Mouse (Mus musculus) lung, embryonic 16.5 days (tissue): ENCODE measurements around the gene Nrxn3. TPM values are rescaled to one million over a fixed set of nuclear protein-coding genes. Genes with fewer than 3 reads are reported as not detected.

Experiments
- ATAC-seq: fragments of 200-750 bp; cut with Nextera tagmentation; 2 replicates; pipeline ENCODE4 v1.8.0; 2017; ENCODE audit warnings: low read depth, mild to moderate bottlenecking, moderate library complexity
- H3K27ac ChIP-seq: fragments of 300-500 bp; sonication (generic); 2 replicates; pipeline ENCODE4 v1.5.1; 2014; ENCODE audit warnings: mild to moderate bottlenecking, control low read depth, low read length
- H3K27me3 ChIP-seq: fragments of 300-500 bp; sonication (generic); 2 replicates; pipeline ENCODE4 v1.6.1; 2014; ENCODE audit warnings: low read depth, low read length, mixed read lengths; ENCODE audit not compliant: control insufficient read depth, insufficient read depth
- H3K36me3 ChIP-seq: fragments of 300-500 bp; sonication (generic); 2 replicates; pipeline ENCODE4 v1.6.1; 2014; ENCODE audit warnings: low read length; ENCODE audit not compliant: control insufficient read depth, insufficient read depth
- H3K4me1 ChIP-seq: fragments of 300-500 bp; sonication (generic); replicated peaks from 2 replicates; pipeline ENCODE4 v1.6.1; 2014; ENCODE audit warnings: low read length, mixed read lengths; ENCODE audit not compliant: control insufficient read depth, insufficient read depth
- H3K4me2 ChIP-seq: fragments of 300-500 bp; sonication (generic); 2 replicates; pipeline ENCODE4 v1.6.1; 2014; ENCODE audit warnings: low read depth, low read length, control low read depth
- H3K4me3 ChIP-seq: fragments of 300-500 bp; sonication (generic); 2 replicates; pipeline ENCODE4 v1.5.1; 2014; ENCODE audit warnings: mild to moderate bottlenecking, low read length, control low read depth
- H3K9ac ChIP-seq: fragments of 300-500 bp; sonication (generic); 2 replicates; pipeline ENCODE4 v1.6.1; 2014; ENCODE audit warnings: low read length, control low read depth
- H3K9me3 ChIP-seq: fragments of 300-500 bp; sonication (generic); 2 replicates; pipeline ENCODE4 v1.6.1; 2016; ENCODE audit warnings: low read length; ENCODE audit not compliant: control insufficient read depth
- WGBS: fragments of 180-500 bp; shearing (Covaris S2); extraction: QIAGEN DNeasy Blood & Tissue Kit; methylation state at CpG from one replicate; pipeline ENCODE4 v1.1.7; 2014; 5-methylcytosine and 5-hydroxymethylcytosine counted together
- polyA plus RNA-seq: library from polyadenylated mRNA; unstranded; fragments of >200 nt; fragmentation: Nextera tagmentation; extraction: Ambion mirVana; gene quantifications from 2 replicates; pipeline ENCODE4 v1.2.1, GENCODE M21; 2015

The Nrxn3 gene
- polyA plus RNA-seq, 1 experiment from 2014 or later, result 3.1 TPM

GRCm38 (mm10) chr12:89211608-89212007, 488.9 kb downstream of the Nrxn3 start:
- no peak for ATAC-seq
- Histone ChIP-seq H3K4me3 (no peak overlapping the region), H3K27me3 (no peaks in the 10 kb centered on the region), H3K4me2 (no peak overlapping the region), H3K4me1 (no peaks in the 10 kb centered on the region), H3K9ac (no peak overlapping the region), H3K27ac (no peak overlapping the region), H3K36me3 (no peaks in the 10 kb centered on the region), H3K9me3 (no peaks in the 10 kb centered on the region)
- WGBS, result 33% methylated on average over 2 of the region's 2 CpGs

- Histone ChIP-seq H3K4me1 (no peaks in the 10 kb centered on the region), H3K27me3 (no peaks in the 10 kb centered on the region), H3K27ac (no peak overlapping the region), H3K4me3 (no peak overlapping the region), H3K36me3 (no peaks in the 10 kb centered on the region), H3K9ac (no peak overlapping the region), H3K9me3 (no peaks in the 10 kb centered on the region), H3K4me2 (no peak overlapping the region)
- 14% methylated on average over 1 of the region's 1 CpGs for WGBS
- peak; percentile 82 for ATAC-seq
Observed at GRCm38 (mm10) chr12:89239826-89240225, 517.1 kb downstream of the Nrxn3 start.

GRCm38 (mm10) chr12:89241554-89241953, 518.9 kb downstream of the Nrxn3 start:
- no peak overlapping the region for H3K4me3 ChIP-seq
- H3K9ac ChIP-seq, result no peak overlapping the region
- ATAC-seq, result no peak
- no peak overlapping the region for H3K4me2 ChIP-seq
- H3K27me3 ChIP-seq, result no peaks in the 10 kb centered on the region
- H3K27ac ChIP-seq, result no peak overlapping the region
- no peaks in the 10 kb centered on the region for H3K4me1 ChIP-seq
- H3K36me3 ChIP-seq, result no peaks in the 10 kb centered on the region
- no peaks in the 10 kb centered on the region for H3K9me3 ChIP-seq

- ATAC-seq, result no peak
- H3K4me3 ChIP-seq, result no peak overlapping the region
- 26% methylated on average over 1 of the region's 1 CpGs for WGBS
- H3K27ac ChIP-seq, result no peak overlapping the region
- H3K4me1 ChIP-seq, result no peaks in the 10 kb centered on the region
- no peak overlapping the region for H3K9ac ChIP-seq
- H3K4me2 ChIP-seq, result no peak overlapping the region
- no peaks in the 10 kb centered on the region for H3K36me3 ChIP-seq
- no peaks in the 10 kb centered on the region for H3K27me3 ChIP-seq
- no peaks in the 10 kb centered on the region for H3K9me3 ChIP-seq
Observed at GRCm38 (mm10) chr12:89242476-89242875, 519.8 kb downstream of the Nrxn3 start.

DNA sequence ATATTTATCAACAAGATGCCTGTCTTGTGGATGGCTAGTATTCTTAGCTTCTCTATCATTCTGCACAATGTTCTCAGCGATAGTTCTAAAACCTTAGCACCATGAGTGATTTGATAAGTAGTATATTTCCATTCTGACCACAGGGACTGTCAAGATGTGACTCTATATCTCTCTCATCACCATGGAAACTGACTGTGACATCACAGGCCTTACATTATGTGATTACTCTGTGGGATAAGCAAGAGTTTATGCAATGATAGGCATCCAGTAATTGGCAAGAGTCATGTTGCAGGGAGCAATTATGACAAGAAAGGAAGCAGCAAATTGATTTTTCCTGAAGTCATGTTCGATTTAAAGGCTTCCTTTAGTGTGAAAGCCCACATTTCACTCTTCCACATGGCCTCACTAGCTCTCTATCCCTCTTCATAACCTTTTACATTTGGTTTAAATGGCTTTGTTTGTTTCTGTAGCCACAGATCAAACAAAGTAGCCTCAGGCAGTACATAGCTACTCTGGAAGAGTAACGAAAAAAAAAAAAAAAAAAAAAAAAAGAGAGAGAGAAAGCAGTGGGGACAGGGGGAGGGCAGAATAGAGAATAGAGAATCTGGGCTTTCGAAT, 532.7 kb downstream of the Nrxn3 start:
- H3K4me1 ChIP-seq, result no peaks in the 10 kb centered on the region
- no peaks in the 10 kb centered on the region for H3K9me3 ChIP-seq
- no peaks in the 10 kb centered on the region for H3K36me3 ChIP-seq
- whole genome bisulfite sequencing, result 62% methylated on average over 4 of the region's 4 CpGs
- no peak for ATAC-seq
- no peak overlapping the region for H3K4me2 ChIP-seq
- no peak overlapping the region for H3K9ac ChIP-seq
- H3K27me3 ChIP-seq, result no peaks in the 10 kb centered on the region
- no peak overlapping the region for H3K4me3 ChIP-seq
- H3K27ac ChIP-seq, result no peak overlapping the region

GRCm38 (mm10) chr12:89258879-89259278, 536.2 kb downstream of the Nrxn3 start:
- no peaks in the 10 kb centered on the region for H3K9me3 ChIP-seq
- no peak overlapping the region for H3K4me2 ChIP-seq
- ATAC-seq, result no peak
- no peaks in the 10 kb centered on the region for H3K4me1 ChIP-seq
- no peaks in the 10 kb centered on the region for H3K36me3 ChIP-seq
- 86% methylated on average over 3 of the region's 3 CpGs for WGBS
- no peak overlapping the region for H3K27ac ChIP-seq
- no peak overlapping the region for H3K4me3 ChIP-seq
- no peak overlapping the region for H3K9ac ChIP-seq
- H3K27me3 ChIP-seq, result no peaks in the 10 kb centered on the region

DNA sequence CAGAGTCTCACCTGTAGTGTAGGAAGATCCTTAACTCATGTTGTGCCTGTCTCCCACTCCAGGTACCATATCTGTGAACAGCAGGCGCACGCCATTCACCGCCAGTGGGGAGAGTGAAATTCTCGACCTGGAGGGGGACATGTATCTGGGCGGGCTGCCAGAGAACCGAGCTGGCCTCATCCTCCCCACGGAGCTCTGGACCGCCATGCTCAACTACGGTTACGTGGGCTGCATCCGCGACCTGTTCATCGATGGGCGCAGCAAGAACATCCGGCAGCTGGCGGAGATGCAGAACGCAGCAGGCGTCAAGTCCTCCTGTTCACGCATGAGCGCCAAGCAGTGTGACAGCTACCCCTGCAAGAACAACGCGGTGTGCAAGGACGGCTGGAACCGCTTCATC, 537.4 kb downstream of the Nrxn3 start:
- no peak overlapping the region for H3K9ac ChIP-seq
- no peaks in the 10 kb centered on the region for H3K27me3 ChIP-seq
- no peaks in the 10 kb centered on the region for H3K4me1 ChIP-seq
- H3K27ac ChIP-seq, result no peak overlapping the region
- no peak overlapping the region for H3K4me2 ChIP-seq
- WGBS, result 82% methylated on average over 24 of the region's 24 CpGs
- no peaks in the 10 kb centered on the region for H3K9me3 ChIP-seq
- H3K4me3 ChIP-seq, result no peak overlapping the region
- no peak for ATAC-seq
- H3K36me3 ChIP-seq, result no peaks in the 10 kb centered on the region

DNA sequence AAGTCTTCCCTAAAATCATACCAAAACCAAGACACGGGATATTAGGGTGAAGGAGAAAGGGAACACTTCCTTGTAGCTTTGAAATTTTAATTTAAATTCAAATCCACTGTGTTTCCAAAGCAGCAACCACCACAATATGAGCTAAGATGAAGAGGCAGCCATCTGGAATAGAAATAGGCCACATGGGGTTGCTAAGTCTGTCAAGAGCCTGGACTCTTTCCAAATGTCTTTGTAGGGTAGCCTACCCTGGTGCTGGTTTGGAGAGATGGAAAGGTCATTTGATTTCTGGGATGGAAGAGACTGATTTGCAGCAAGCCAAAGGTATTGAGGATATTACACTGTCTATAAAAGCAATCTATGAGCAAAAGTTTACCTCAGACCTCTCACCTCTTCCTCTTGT, 539.6 kb downstream of the Nrxn3 start:
- Histone ChIP-seq H3K9ac (no peak overlapping the region), H3K4me2 (no peak overlapping the region), H3K36me3 (no peaks in the 10 kb centered on the region), H3K4me3 (no peak overlapping the region), H3K4me1 (no peaks in the 10 kb centered on the region), H3K27me3 (no peaks in the 10 kb centered on the region), H3K9me3 (no peaks in the 10 kb centered on the region), H3K27ac (no peak overlapping the region)
- WGBS, result 66% methylated on average over 1 of the region's 1 CpGs
- ATAC-seq, result no peak

DNA sequence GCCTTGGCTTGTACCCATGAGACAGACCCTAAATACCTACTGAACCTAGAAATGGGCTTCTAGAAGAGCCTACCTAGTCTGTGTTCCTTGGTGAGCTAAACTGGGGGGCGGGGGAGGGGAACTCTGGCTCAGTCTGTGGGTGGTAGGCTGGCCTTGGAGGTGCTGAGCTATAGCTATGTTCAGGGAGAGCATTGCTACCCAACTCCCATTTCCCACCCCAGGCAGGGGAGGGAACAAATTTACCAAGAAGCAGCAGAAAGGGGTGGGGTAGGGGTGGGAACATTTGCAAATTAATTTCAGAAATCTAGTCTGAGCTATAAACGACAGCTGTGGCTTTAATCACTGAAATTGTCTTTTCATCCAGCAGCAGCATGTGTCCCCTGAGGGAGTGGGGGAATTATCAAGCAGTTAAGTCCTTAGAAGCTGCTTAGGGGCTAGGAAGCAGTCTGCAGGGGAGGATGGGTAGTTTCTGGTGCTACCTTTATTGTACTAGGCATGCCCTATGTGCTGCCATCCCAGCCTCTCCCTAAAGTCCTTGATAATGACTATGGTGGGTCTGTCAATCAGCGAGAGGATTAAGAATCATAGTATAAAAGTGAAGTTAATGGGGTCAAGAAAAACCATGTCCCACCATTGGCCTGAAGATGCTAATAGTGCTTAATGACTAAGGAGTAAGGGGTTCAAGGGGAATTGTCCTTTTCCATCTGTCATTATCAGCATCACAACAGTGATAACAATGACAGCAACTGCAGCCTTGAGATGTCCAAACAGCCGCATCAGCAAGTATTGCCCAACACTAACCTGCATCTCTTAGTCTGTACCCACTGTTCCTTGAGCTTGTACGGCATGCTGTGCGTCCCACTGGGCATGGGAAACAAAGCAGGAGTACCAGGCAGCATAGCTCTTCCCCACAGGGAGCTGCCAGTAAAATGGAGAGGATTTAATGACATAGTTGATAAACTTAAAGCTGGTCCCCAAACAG, 560.0 kb downstream of the Nrxn3 start:
- Histone ChIP-seq H3K4me1 (no peaks in the 10 kb centered on the region), H3K9me3 (no peaks in the 10 kb centered on the region), H3K4me3 (no peak overlapping the region), H3K4me2 (no peak overlapping the region), H3K36me3 (no peaks in the 10 kb centered on the region), H3K9ac (no peak overlapping the region), H3K27ac (no peak overlapping the region), H3K27me3 (no peaks in the 10 kb centered on the region)
- WGBS, result 60% methylated on average over 6 of the region's 6 CpGs
- no peak for ATAC-seq
